Mouse (Mus musculus) spleen, adult 2 months (tissue): ENCODE measurements around the gene Cep112.

Experiments used
- CTCF ChIP-seq: fragments of 200-500 bp; IDR thresholded peaks from 2 replicates; pipeline ENCODE4 v1.5.1; 2011; ENCODE audit warnings: mild to moderate bottlenecking, inconsistent platforms; ENCODE audit not compliant: insufficient read depth, insufficient read length, insufficient replicate concordance; ENCODE audit errors: extremely low read depth
- POLR2A ChIP-seq: fragments of 200-500 bp; IDR thresholded peaks from 2 replicates; pipeline ENCODE4 v1.6.1; 2011; ENCODE audit warnings: low read depth, low read length, inconsistent platforms

DNA sequence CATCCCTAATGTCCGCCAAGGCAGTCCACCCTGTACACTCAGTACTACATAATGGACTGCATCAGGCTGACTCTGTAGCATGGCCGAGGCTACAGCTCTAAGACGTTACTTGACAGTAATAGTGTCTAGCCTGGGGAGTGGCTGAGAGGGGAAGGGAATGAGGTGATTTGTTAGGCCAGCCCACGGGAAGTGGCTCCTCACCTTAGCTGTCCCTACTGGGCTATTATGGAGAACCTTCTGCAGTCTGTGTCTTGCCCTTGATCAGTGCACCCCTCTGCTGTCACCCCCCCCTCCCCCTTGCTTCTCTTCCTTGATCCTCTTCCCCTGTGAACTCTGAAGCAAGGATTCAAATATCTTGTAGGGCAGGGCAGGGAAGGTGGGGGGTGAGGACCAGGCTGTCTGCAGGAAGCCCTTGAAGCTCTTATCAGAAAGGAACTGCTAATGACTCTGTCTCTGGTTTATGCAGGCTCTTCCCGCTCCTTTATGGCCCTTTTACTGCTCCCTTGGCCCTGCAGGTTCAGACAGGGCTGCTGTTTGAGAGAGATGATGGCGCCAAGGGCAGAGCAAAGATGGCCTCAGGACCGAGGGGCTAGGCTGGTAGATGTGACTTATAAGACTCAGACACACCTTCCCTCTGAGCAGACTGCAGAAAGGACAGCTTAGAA is 481.7 kb downstream of the Cep112 start:
- TF ChIP-seq POLR2A (no peak), CTCF (no peak)
